Mouse (Mus musculus): ENCODE measurements around the gene Slc38a10.

DNA sequence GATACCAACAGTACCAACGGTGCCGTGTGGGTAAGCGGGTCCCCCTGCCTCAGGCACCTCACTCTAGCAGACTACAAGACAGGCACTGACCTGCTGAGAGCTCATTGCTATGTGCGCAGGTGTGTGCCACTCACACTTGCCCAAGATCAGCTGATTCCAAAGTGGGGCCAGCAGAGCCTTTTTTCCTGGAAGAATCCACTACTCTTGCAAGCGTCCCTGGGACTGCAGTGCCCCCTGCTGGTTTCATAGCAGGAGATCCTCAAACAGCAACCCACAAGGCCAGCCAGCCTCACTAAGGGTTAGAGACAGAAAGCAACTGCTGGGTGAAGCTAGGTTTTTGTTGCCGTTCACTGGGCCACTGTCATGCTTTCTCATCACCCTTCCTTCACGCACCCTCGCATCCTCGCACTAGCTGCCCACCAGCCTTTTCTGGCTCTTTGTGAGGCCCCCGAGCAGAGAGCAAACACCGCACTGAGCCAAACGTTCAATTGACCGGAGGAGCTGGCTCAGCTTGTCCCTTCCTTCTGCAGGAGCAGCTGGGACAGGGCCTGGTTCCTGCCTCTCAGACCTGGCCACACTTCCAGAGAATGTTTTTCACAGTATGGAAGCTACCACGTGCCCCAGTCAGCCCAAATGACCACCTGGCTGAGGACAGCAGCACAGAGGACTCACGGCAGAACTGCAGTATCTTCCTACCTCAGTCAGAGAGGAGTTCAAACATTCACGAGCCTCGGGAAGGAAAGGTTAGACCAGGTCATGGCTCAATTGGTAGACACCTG, 30.3 kb downstream of the Slc38a10 start:
- no peak for TF ChIP-seq POLR2A (IDR thresholded peaks at IDR 0.05; ENCODE audit: low read depth, low read length)
- TF ChIP-seq CTCF (IDR thresholded peaks at IDR 0.05; ENCODE audit: extremely low read depth, insufficient read depth, insufficient read length, insufficient replicate concordance): no peak
